Mouse (Mus musculus): Measurements from ENCODE around the gene Ing5.
"Not testable (repeated sequence)": the region's sequence is repeated elsewhere in the genome, so short reads cannot be mapped to it uniquely, and the experiment has no call there.

Ing5 gene

DNA sequence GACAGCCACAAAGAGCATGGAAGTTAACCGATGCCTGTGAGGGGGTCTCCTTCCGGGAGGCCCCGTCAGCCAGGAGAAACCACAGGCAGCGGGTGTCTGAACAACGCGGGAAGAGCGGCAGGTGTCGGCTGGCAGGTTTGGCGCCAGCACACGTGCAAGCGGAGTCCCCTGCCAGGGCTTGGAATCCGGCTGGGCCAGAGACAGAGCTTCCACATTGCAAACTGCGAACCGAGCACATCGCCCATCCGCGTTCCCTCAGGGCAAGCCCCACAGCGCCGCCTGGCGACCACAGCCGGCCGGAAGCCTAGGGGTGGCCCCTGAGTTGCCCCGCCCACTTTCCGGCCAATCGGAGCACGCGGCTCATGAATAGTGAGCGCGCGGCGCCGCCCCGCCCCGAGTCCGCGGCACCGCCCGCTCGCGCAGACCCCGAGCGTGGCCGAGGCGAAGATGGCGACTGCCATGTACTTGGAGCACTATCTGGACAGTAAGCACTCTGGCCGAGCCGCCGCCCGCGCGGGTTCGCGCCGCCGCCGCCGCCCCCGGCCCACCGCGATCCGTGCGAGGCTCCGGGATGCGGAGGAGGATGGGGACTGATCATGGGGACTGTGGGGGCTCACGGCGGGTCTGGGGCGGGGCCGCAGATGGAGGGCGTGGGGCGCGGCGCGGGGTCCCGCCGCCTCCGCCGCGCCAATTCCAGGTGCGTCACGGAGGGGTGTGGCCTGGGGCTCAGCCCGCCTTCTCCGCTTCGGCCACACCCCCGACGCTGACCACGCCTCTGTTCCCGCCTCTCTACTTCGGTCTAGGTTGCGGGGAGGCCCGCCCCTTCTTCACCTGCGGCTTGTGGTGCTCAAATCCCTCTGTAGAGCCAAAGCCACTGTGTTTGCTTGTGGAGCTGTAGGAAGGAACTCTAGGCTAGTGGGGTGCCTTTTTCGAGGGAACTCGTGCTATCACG lies at the start of gene Ing5:
Gene Ing5 (plus strand): TSS at position 410 of the 952 bp plus-strand sequence.
- peak; percentile 97 for DNase-seq (ENCODE audit: low read depth)

DNA sequence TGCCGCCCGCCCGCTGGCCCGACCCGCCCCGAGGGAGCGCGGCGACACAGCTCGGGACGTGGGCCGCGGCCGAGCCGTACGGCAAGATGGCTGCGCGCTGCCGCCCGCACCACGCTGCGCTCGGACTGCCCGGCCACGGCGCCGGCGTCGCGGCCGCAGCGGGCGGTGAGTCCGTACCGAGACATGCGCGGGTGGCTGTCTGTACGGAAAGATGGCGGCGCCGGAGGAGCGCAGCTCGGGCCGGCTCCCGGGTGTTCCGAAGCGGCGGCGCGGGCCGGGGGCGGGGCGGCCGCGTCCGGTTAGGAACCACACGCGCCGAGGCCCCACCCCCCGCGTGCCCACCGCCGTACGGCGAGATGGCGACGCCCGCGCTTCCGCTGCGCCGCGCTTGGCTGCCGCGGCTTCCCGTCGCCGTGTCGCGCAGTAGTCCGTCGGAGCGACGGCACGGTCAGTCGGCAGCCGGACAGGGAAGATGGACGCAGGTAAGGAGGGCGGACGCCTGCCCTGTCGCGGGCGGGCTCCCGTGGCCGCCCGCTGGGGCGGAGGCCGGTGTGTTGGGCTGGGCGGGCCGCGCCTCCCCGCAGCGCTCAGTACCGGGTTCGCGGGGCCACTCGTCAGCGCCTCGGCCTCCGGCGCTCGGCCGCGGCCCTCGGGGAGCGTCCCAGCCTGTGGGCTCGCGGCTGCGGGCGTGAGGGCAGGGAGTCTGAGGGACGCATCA lies 49.0 kb upstream of the Ing5 start, which contains the start of gene Thap4:
Gene Thap4 (minus strand): TSS at position 292 of the 718 bp plus-strand sequence.
- peak; percentile 87 for DNase-seq (ENCODE audit: low read depth)

DNA sequence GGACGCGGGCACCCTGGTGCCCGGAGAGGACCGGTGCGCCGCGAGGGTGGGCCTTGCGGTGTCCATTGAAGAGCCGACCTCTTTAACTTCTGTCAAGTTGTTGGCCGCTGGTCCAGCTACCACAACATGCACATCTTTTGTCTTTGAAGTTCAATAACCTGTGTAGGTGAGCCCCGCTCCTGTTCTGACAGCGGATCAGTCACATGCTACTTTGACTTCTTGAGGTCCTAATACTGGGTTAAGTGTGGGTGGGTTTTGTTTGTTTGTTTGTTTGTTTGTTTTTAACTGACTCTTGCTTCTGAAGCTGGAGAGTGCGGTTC lies 48.5 kb upstream of the Ing5 start:
- peak; percentile 52 for DNase-seq (ENCODE audit: low read depth)

- no peak for DNase-seq (ENCODE audit: low read depth)
These were observed 48.1 kb upstream of the Ing5 start for GRCm38 (mm10) chr1:93755618-93756017.

DNA sequence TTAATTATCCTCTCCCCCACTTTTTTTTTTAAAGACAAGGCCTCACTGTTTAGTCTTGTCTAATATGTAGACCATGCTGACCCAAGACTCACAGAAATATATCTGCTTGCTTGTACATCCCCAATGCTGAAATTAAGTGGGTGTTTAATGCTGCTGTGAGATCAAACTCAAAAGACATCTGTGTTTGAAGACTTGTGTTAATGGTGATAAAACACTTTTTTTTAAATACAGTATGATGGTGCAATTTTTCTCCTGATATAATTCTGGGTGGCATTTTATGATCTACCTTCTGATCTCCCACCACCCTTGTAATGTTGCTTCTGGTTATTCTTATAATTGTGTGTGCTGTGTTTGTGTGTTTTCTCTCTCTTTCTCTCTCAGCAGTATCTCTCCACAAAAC lies 47.6 kb upstream of the Ing5 start:
- DNase-seq (ENCODE audit: low read depth) = no peak

DNA sequence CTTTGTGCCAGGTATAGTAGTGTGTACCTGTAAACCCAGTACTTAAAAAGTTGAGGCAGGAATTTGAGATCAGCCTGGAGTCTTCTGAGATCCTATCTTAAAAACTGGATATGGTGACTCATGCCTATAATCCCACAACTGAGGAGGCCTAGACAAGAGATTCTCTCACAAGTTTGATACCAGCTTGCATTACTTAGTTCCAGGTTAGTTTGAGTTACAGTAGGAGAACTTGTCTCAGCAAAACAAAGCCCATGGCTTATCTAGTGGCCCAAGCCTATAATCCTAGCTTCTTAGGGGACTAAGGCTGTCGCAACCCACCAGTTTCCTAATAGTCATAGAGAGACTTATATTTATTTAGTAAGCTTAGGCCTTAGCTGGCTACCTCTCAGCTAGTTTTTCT lies 43.7 kb upstream of the Ing5 start:
- peak; percentile 53 for DNase-seq (ENCODE audit: low read depth)

GRCm38 (mm10) chr1:93763531-93763930 lies 40.2 kb upstream of the Ing5 start:
- DNase-seq (ENCODE audit: low read depth) = not testable (repeated sequence)

- no peak for DNase-seq (ENCODE audit: low read depth)
These were observed 38.7 kb upstream of the Ing5 start for GRCm38 (mm10) chr1:93764871-93765591.

DNA sequence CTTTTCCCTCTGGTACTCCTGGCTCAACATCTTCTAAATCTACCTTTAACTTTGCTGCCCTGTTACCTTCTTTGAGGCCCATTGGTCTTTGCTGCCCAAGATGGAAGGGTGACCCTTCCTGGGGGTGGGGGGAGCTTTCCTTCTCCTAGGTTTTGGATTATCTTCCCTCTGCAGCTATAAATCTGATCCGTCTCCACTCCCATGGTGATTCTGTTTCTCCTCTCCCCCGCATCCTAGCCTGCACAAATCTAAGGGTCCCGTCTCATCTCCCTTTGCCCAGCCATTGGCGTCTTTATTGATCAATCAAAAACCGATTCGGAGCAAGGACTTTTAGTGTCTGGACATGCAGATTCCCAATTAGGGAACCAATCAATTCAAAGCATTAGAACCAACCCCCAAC lies 36.2 kb upstream of the Ing5 start:
- no peak for DNase-seq (ENCODE audit: low read depth)

- no peak for DNase-seq (ENCODE audit: low read depth)
These were observed 33.9 kb upstream of the Ing5 start for GRCm38 (mm10) chr1:93769901-93770300.

- no peak for DNase-seq (ENCODE audit: low read depth)
These were observed 27.1 kb upstream of the Ing5 start for GRCm38 (mm10) chr1:93776686-93777085.

GRCm38 (mm10) chr1:93786912-93787311 lies 16.9 kb upstream of the Ing5 start:
- DNase-seq (ENCODE audit: low read depth) = no peak

GRCm38 (mm10) chr1:93794526-93794925 lies 9.2 kb upstream of the Ing5 start:
- peak; percentile 60 for DNase-seq (ENCODE audit: low read depth)

GRCm38 (mm10) chr1:93795886-93796285 lies 7.9 kb upstream of the Ing5 start:
- no peak for DNase-seq (ENCODE audit: low read depth)

DNA sequence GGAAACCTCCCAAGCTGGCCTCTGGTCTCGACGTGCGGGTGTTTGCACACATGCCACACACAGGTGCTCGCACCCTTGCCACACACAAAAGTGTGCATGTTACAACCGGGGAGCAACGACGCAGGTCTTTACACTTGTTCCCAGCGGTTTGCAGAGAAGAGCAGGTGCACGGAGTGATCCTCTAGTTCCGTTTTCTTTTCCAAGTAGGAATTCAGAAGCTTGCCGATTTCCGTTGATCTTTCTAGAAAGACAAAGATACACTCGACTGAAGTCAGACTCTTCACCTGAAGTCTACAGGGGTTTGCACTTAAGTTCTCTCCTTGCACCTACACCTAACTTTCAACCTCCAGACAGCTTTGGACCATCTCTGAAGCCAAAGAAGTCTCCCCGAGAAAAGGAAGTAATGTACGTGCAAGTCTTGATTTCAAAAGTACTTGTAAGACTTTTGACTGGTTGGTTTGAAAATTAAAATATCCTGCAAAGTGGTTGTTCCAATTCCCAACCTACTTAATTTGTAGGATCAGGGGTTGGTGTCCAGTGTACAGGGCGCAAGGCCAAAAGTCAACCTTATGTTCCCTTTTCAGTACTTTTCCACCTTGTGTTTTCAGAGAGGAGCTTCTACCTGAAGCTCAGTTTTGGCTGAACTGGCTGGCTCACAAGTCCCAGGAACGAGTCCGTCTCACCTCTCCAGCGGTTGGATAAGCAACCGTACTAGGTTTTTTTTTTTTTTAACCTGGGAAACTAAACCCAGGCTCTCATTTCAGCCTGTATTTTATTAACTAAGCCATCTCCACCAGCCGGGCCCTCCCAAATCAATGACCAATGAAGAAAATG lies 2.9 kb upstream of the Ing5 start:
- DNase-seq (ENCODE audit: low read depth) = peak; percentile 49

GRCm38 (mm10) chr1:93801741-93802238 lies 2.0 kb upstream of the Ing5 start, which contains the start of gene Dtymk:
TSS of gene Dtymk (minus strand) at chr1:93801934.
- DNase-seq (ENCODE audit: low read depth) = peak; percentile 99

DNA sequence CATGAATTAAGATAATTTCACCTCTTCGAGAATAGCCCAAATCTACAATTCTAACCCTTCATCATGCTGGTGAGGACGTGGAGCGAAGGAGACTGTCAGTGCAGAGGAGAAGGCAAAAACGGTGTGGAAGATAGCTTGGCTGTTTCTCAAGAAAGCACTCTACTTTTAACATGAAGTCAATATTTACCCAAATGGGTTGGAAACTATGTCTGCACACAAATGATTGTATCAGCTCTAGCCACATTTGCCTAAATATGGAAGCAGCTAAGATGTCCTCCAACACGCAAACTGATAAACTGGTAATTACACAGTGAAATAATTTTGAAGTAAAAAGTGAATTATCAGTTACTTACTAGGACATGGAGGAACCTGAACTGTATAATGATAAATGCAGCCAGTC lies 994 bp upstream of the Ing5 start:
- peak; percentile 73 for DNase-seq (ENCODE audit: low read depth)

- DNase-seq (ENCODE audit: low read depth) = no peak
These were observed 1.1 kb downstream of the Ing5 start for GRCm38 (mm10) chr1:93804818-93805217.

DNA sequence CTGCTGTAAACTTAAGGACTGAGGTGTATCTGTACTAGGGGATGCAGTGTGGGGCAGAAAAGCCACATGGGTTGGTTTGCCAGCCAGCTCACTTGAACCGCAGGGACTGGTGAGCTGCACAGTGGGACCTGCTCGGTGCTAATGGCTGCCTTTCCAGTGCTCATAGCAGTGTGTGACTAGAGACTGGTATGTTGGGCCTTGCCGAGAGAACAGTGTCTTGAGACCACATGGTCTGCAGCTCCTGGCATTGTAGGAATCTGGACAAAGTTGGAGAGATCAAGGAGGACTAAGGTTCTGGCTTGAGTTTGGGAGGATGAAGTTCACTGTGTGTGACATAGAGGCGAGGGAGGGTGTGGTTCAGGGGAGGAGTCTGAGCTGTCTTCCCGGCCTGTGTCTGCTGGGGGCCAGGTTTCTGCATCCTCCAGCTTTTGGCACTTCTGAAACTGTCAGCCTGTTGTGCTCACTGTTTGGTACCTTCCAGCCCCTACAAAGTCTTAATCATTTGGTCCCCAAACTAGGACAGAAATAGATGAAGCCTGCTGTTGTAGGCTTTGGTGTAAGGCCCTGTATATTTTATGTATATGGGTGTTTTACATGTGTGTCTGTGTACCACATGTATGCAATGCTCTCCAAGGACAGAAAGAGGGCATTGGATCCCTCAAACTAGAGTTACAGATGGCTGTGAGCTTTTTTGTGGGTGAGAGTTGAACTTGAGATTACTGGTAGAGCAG lies 1.6 kb downstream of the Ing5 start:
- peak; percentile 42 for DNase-seq (ENCODE audit: low read depth)

DNA sequence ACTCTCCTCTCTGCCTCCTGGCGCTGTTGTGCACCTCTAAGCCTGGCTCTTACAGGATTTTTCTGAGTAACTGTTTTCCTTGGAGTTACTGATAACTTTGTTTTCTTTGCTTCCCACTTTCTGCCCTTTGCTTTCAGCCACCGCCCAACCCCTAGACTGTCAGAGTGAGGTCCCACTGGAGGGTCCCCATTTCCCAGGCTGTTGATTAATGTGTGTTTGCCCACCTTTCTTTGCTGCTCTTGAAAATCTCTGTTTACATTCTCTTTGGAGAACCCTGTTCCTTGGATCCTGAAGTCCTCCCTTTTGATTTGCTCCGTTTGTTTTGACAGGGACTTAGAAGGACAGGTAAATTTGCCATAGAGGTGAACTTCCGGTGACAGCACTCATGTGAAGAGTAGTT lies 5.1 kb downstream of the Ing5 start:
- DNase-seq (ENCODE audit: low read depth) = no peak

GRCm38 (mm10) chr1:93810011-93810410 lies 6.2 kb downstream of the Ing5 start:
- no peak for DNase-seq (ENCODE audit: low read depth)

Measured in 416B (cell line).